Mouse (Mus musculus) G1E-ER4 (cell line): ENCODE results near the gene Itga2. TPM values are rescaled to one million over a fixed set of nuclear protein-coding genes. Genes with fewer than 3 reads are reported as not detected.

ENCODE experiments used
- GATA1 ChIP-seq: IDR thresholded peaks from one replicate; pipeline ENCODE4 v1.8.0; 2012; ENCODE audit warnings: low read length, inconsistent platforms
- polyA plus RNA-seq: library from polyadenylated mRNA; stranded (reverse); fragments of >175 nt; gene quantifications from 2 replicates; pipeline ENCODE4 v1.2.3, GENCODE M21; 2012

Gene Itga2
- polyA plus RNA-seq, 1 experiment = not detected

DNA sequence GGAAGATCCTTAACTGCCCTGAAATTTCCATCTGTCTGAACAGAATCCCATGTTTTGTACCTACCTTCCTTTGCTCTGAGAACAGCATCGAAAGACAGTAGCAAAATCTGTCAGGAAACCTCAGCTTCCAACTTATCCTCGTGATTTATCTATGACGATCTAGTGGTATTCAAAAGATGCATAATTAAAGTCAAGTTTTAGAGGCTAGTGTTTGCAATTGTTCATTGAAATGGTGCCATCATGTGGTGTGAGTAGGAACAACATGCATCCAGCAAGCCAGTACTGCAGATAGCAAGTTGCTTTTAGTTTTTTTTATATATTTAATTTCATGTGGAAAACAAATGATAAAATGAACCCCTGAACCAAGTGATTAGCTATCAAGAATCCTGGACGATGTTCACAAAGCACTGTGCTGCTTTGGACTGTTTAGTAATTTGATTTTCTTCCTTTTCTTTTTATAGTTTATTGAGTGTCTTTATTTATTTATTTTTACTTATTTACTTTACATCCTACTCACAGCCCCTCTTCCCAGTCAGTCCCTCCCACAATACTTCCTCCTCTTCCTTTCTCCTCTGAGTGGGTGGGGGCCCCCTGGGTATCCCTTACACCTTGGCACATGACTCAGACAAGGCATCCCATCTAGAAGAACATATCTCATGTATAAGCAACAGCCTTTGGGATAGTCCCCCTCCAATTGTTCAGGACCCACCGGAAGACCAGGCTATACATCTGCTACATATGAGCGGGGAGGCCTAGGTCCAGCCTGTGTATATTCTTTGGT, 138.5 kb downstream of the Itga2 start:
- TF ChIP-seq GATA1 = no peak

DNA sequence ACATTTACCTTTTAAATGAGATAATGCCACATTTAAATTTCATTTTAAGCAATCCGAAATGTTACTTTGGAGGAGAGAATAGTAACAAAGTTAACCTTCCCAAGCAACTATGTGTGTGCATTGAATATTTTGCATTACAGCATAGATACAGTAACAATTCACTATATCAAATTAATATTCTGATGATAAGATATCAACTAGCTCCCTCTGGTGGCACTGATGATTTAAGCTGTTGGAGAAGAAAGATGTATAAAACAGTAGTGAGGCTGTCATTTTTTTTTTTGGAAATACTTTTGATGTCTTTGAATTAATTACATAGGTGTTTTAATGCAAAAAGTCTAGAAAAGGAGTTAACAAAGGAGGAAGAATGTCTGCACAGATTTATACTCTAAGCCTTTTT, 140.4 kb downstream of the Itga2 start:
- no peak for TF ChIP-seq GATA1

Other genes starting within 250 kb of the Itga2 start
- gene Mocs2, start 113.9 kb downstream of the Itga2 start, polyA plus RNA-seq = 0.84 and 1.0 TPM in 2 replicates
- gene Pelo, start 158.1 kb upstream of the Itga2 start, polyA plus RNA-seq = 32.7 and 44.1 TPM in 2 replicates
- gene Gm49395, start 169.8 kb upstream of the Itga2 start, polyA plus RNA-seq = 1.6 and 2.6 TPM in 2 replicates
- gene Itga1, start 169.9 kb upstream of the Itga2 start, polyA plus RNA-seq = not detected in 2 replicates